Mouse (Mus musculus): ENCODE measurements at regions not wholly inside any gene's neighbourhood (a gene's known extent, or its start where the extent isn't known, plus 50 kb on each side); places are given as distances from the start of the nearest gene placed in this dataset.

- no peak for ATAC-seq (replicated peaks; ENCODE audit: insufficient number of reproducible peaks, insufficient read depth, low FRiP score, low read depth)
- 57% methylated on average over 10 of the region's 10 CpGs for WGBS
- Histone ChIP-seq H3K36me3 (no peaks in the 10 kb centered on the region), H3K4me2 (no peak overlapping the region), H3K27me3 (no peaks in the 10 kb centered on the region), H3K4me3 (no peak overlapping the region), H3K27ac (no peak overlapping the region), H3K9ac (no peak overlapping the region), H3K9me3 (replicated peaks) (no peaks in the 10 kb centered on the region), H3K4me1 (replicated peaks) (no peaks in the 10 kb centered on the region)
These were observed 188.3 kb downstream of the Pdcd6ip start for GRCm38 (mm10) chr9:113519727-113520126.

DNA sequence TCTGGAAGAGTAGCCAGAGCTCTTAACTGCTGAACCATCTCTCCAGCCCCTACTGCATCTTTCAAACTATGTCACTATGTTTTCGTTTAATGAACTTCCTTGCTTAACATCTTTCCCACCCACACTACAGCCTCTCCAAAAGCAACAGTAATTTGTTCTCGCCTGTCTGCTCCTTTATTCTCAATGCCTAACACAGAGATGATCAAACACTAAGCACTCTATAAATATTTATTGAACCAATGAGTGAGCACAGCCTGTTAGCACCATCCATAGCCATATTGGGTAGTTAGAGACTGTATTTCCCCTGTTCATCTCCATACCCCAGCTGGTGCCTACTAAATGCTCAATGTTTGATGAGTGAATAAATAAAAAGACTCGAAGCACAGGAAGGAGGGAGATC lies 189.6 kb downstream of the Pdcd6ip start:
- Histone ChIP-seq H3K27ac (no peak overlapping the region), H3K4me3 (no peak overlapping the region), H3K36me3 (no peaks in the 10 kb centered on the region), H3K4me2 (no peak overlapping the region), H3K27me3 (no peaks in the 10 kb centered on the region), H3K9me3 (replicated peaks) (no peaks in the 10 kb centered on the region), H3K9ac (no peak overlapping the region), H3K4me1 (replicated peaks) (no peaks in the 10 kb centered on the region)
- no peak for ATAC-seq (replicated peaks; ENCODE audit: insufficient number of reproducible peaks, insufficient read depth, low FRiP score, low read depth)
- 67% methylated on average over 3 of the region's 3 CpGs for WGBS

- Histone ChIP-seq H3K36me3 (no peaks in the 10 kb centered on the region), H3K27ac (no peak overlapping the region), H3K9me3 (replicated peaks) (no peaks in the 10 kb centered on the region), H3K4me2 (no peak overlapping the region), H3K4me3 (no peak overlapping the region), H3K9ac (no peak overlapping the region), H3K27me3 (no peaks in the 10 kb centered on the region), H3K4me1 (replicated peaks) (no peaks in the 10 kb centered on the region)
- 84% methylated on average over 6 of the region's 6 CpGs for WGBS
- no peak for ATAC-seq (replicated peaks; ENCODE audit: insufficient number of reproducible peaks, insufficient read depth, low FRiP score, low read depth)
These were observed 190.3 kb downstream of the Pdcd6ip start for GRCm38 (mm10) chr9:113517756-113518155.

GRCm38 (mm10) chr9:113515703-113516020 lies 192.4 kb downstream of the Pdcd6ip start:
- Histone ChIP-seq H3K9ac (no peak overlapping the region), H3K4me1 (replicated peaks) (no peaks in the 10 kb centered on the region), H3K27me3 (no peaks in the 10 kb centered on the region), H3K4me3 (no peak overlapping the region), H3K36me3 (no peaks in the 10 kb centered on the region), H3K9me3 (replicated peaks) (no peaks in the 10 kb centered on the region), H3K4me2 (no peak overlapping the region), H3K27ac (no peak overlapping the region)
- ATAC-seq (replicated peaks; ENCODE audit: insufficient number of reproducible peaks, insufficient read depth, low FRiP score, low read depth), result no peak
- WGBS, result 77% methylated on average over 6 of the region's 6 CpGs

GRCm38 (mm10) chr9:113514846-113515702 lies 193.0 kb downstream of the Pdcd6ip start:
- Histone ChIP-seq H3K27ac (no peak overlapping the region), H3K4me3 (no peak overlapping the region), H3K4me2 (no peak overlapping the region), H3K36me3 (no peaks in the 10 kb centered on the region), H3K9me3 (replicated peaks) (no peaks in the 10 kb centered on the region), H3K27me3 (no peaks in the 10 kb centered on the region), H3K4me1 (replicated peaks) (no peaks in the 10 kb centered on the region), H3K9ac (no peak overlapping the region)
- ATAC-seq (replicated peaks; ENCODE audit: insufficient number of reproducible peaks, insufficient read depth, low FRiP score, low read depth), result no peak
- WGBS, result 78% methylated on average over 23 of the region's 23 CpGs

GRCm38 (mm10) chr9:113511302-113511701 lies 196.8 kb downstream of the Pdcd6ip start:
- ATAC-seq (replicated peaks; ENCODE audit: insufficient number of reproducible peaks, insufficient read depth, low FRiP score, low read depth), result no peak
- WGBS, result 82% methylated on average over 5 of the region's 5 CpGs
- H3K9me3 ChIP-seq (replicated peaks), result no peaks in the 10 kb centered on the region
- H3K9ac ChIP-seq, result no peak overlapping the region
- no peak overlapping the region for H3K27ac ChIP-seq
- no peak overlapping the region for H3K4me3 ChIP-seq
- no peaks in the 10 kb centered on the region for H3K27me3 ChIP-seq
- H3K4me1 ChIP-seq (replicated peaks), result no peaks in the 10 kb centered on the region
- no peak overlapping the region for H3K4me2 ChIP-seq
- no peaks in the 10 kb centered on the region for H3K36me3 ChIP-seq

- WGBS, result 91% methylated on average over 7 of the region's 7 CpGs
- no peak overlapping the region for H3K4me2 ChIP-seq
These were observed 198.7 kb downstream of the Pdcd6ip start for GRCm38 (mm10) chr9:113509368-113509767.

DNA sequence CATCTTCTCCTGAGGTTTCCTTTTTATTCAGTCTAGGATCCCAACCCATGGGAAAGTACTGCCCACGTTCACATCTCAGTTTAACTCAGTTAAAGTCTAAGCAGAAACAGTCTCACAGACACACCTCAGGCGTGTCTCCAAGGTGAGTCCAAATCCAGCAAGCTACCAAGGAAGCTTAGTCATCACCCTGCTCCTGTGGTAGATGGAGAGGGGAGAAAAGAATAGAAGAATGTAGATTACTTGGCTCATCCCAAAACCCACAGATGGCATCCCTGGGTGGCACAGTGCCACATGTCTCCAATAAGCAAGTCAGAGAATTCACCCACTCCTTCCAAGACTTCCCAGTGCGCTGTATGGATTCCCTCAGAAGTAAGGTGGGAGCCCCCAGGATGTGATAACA lies 199.2 kb downstream of the Pdcd6ip start:
- H3K4me2 ChIP-seq, result no peak overlapping the region
- no peaks in the 10 kb centered on the region for H3K9me3 ChIP-seq (replicated peaks)
- H3K36me3 ChIP-seq, result no peaks in the 10 kb centered on the region
- no peaks in the 10 kb centered on the region for H3K27me3 ChIP-seq
- no peaks in the 10 kb centered on the region for H3K4me1 ChIP-seq (replicated peaks)
- ATAC-seq (replicated peaks; ENCODE audit: insufficient number of reproducible peaks, insufficient read depth, low FRiP score, low read depth), result no peak
- no peak overlapping the region for H3K9ac ChIP-seq
- 80% methylated on average over 3 of the region's 3 CpGs for WGBS
- no peak overlapping the region for H3K4me3 ChIP-seq
- no peak overlapping the region for H3K27ac ChIP-seq

More at GRCm38 (mm10) chr9:113509368-113509767, 198.7 kb downstream of the Pdcd6ip start:
- Histone ChIP-seq H3K27ac (no peak overlapping the region), H3K9ac (no peak overlapping the region), H3K36me3 (no peaks in the 10 kb centered on the region), H3K27me3 (no peaks in the 10 kb centered on the region), H3K4me3 (no peak overlapping the region), H3K4me1 (replicated peaks) (no peaks in the 10 kb centered on the region), H3K9me3 (replicated peaks) (no peaks in the 10 kb centered on the region)
- ATAC-seq (replicated peaks; ENCODE audit: insufficient number of reproducible peaks, insufficient read depth, low FRiP score, low read depth), result no peak

DNA sequence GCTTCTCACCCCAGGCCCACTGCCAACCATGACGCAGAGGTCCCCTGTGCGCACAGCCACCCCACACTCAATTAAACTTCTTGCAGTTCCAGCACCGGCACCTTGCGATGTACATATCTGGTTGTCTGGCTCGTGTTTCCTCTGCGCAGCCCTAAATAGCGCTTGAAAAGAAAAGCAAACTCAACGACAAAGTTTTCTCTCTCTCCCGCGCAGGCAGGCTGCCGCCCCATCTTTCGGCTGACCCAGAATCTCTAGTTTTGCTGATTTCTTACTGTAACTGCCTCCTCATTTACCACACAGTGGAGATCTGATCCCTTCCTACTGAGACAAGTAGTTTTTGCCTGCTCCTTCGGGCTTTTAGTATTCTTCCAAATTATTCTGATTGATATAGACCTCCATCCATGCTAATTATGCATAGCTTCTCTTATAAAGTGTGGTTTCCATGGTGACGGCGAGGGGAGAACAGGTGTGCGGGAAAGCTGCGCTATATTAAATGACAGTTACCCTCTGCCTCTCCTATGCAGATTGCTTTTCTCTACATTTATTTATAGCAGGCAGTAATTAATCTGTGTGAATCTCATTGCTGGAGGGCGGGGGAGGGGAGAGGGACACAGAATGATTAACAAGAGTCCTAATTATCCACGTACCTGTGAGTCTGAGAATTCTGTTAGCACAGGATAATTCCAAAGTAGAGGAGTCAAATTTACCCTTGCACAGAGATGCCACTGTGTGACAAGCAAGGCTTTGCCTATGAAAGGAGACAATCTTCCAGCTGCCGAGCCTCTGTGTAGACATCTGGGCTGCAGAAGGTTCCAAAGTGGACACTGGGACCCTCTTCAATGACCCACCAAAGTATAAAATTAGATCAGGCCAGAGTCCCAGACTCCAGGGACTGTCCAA lies 200.2 kb downstream of the Pdcd6ip start:
- Histone ChIP-seq H3K27me3 (no peaks in the 10 kb centered on the region), H3K27ac (no peak overlapping the region), H3K9me3 (replicated peaks) (no peaks in the 10 kb centered on the region), H3K4me3 (no peak overlapping the region), H3K36me3 (no peaks in the 10 kb centered on the region), H3K9ac (no peak overlapping the region), H3K4me1 (replicated peaks) (no peaks in the 10 kb centered on the region), H3K4me2 (no peak overlapping the region)
- WGBS, result 82% methylated on average over 20 of the region's 20 CpGs
- no peak for ATAC-seq (replicated peaks; ENCODE audit: insufficient number of reproducible peaks, insufficient read depth, low FRiP score, low read depth)

- no peak for ATAC-seq (replicated peaks; ENCODE audit: insufficient number of reproducible peaks, insufficient read depth, low FRiP score, low read depth)
- Histone ChIP-seq H3K4me3 (no peak overlapping the region), H3K9ac (no peak overlapping the region), H3K4me1 (replicated peaks) (no peaks in the 10 kb centered on the region), H3K36me3 (no peaks in the 10 kb centered on the region), H3K27ac (no peak overlapping the region), H3K27me3 (no peaks in the 10 kb centered on the region), H3K4me2 (no peak overlapping the region), H3K9me3 (replicated peaks) (no peaks in the 10 kb centered on the region)
- 72% methylated on average over 5 of the region's 5 CpGs for WGBS
These were observed 208.8 kb downstream of the Pdcd6ip start for GRCm38 (mm10) chr9:113499246-113499645.

- Histone ChIP-seq H3K4me3 (no peak overlapping the region), H3K4me1 (replicated peaks) (no peaks in the 10 kb centered on the region), H3K27me3 (no peaks in the 10 kb centered on the region), H3K9ac (no peak overlapping the region), H3K4me2 (no peak overlapping the region), H3K36me3 (no peaks in the 10 kb centered on the region), H3K27ac (no peak overlapping the region), H3K9me3 (replicated peaks) (no peaks in the 10 kb centered on the region)
- ATAC-seq (replicated peaks; ENCODE audit: insufficient number of reproducible peaks, insufficient read depth, low FRiP score, low read depth), result no peak
- WGBS, result 56% methylated on average over 7 of the region's 7 CpGs
These were observed 211.8 kb downstream of the Pdcd6ip start for GRCm38 (mm10) chr9:113496176-113496732.
